Mouse (Mus musculus) inflammation-experienced regulatory T-cells, adult 6 months (primary cell): ENCODE measurements at regions not wholly inside any gene's neighbourhood (a gene's known extent, or its start where the extent isn't known, plus 50 kb on each side); places are given as distances from the start of the nearest gene placed in this dataset.

ENCODE experiments used
- ATAC-seq: one replicate; pipeline ENCODE4 v1.8.0; 2017

DNA sequence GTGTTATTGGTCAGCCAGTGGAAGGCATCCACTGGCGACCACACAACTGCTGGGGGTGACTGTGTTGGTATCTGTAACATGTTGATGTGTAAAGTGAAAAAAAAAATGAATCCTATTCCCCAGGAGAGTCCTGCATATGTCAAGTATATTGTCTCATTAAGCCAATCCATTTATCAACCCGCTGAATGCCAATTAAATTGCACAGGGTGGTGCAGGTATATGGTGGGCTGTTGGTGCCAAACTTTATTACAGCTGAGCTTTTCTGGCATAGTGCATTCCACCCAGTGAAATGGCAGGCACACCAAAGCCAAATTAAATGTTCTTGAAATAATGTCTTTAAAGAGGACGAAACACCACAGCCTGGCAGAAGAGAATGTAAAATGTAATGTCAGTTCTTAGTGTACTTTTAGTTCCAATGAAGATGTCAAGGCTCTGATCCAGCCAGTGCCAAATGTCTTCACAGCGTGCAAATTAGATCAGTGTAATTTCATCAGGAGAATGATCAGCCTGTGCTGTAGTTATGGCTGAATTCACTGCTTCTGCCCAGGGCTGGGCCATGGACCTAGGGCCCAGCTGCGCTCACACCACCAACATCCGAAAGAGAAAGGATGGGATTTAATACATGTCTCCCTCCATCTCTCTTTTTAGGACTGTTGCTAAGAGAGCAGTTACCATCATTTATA lies 66.6 kb upstream of the Itga4 start:
- ATAC-seq, result no peak

DNA sequence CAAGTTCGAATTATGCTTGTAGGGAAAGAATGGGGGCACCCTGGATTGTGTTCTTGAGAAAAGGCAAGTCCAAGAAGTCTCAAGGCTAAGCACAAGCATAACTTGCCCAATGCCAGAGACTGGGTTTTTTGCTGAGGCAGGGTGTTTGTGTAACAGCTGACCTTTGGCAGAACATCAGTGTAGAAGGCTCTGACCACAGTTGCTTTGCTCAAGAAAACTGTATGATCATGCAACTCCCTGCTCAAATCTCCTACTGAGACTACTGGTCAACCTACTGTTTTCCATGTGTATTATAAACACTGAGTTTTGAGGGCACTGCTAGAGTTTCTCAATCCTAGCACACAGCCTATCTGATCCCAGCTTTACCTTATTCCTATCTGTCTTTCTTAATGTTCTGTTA lies 61.4 kb upstream of the Itga4 start:
- ATAC-seq, result no peak

DNA sequence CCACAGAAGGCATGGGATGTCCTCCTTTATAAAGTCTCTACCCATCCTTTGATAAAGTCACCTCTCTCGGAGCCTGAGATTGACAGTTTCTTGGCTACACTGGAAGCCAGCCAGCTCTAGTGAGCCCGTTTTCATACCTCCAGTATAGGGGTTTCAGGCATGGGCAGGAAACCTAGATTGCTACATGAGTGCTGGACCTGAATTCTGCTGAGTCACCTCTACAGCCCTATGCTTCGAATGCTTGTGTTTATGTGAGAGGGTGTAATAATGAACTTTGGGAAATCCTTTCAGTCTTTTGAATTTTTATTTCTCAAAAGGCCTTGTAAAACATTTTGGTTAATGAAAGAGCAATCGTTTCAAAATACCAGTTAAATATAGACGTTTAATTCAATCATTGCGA lies 53.5 kb upstream of the Itga4 start:
- ATAC-seq, result no peak
